Mouse (Mus musculus) NIH3T3 (cell line): Measurements from ENCODE around the gene Elane.

ENCODE experiments used
- DNase-seq: peaks from one replicate; pipeline ENCODE4 v3.0.0-alpha.2; 2012; ENCODE audit warnings: low read depth

Elane gene

GRCm38 (mm10) chr10:79929967-79930825 is 44.1 kb downstream of the Elane start:
- no peak for DNase-seq

GRCm38 (mm10) chr10:79930826-79931186 is 44.8 kb downstream of the Elane start:
- DNase-seq, result no peak

GRCm38 (mm10) chr10:79931797-79932196 is 45.8 kb downstream of the Elane start:
- DNase-seq, result no peak

- peak; percentile 88 for DNase-seq
Measured at GRCm38 (mm10) chr10:79932736-79933135, 46.7 kb downstream of the Elane start.

GRCm38 (mm10) chr10:79933145-79933679 is 47.2 kb downstream of the Elane start:
- no peak for DNase-seq

GRCm38 (mm10) chr10:79933861-79934260 is 47.8 kb downstream of the Elane start:
- no peak for DNase-seq

- peak; percentile 55 for DNase-seq
Measured at GRCm38 (mm10) chr10:79934272-79934721, 48.2 kb downstream of the Elane start.

- no peak for DNase-seq
Measured at GRCm38 (mm10) chr10:79934794-79935569, 48.9 kb downstream of the Elane start.

GRCm38 (mm10) chr10:79936284-79936910 is 50.4 kb downstream of the Elane start:
- peak; percentile 30 for DNase-seq

- DNase-seq, result no peak
Measured at GRCm38 (mm10) chr10:79936911-79937441, 50.9 kb downstream of the Elane start.
